Mouse (Mus musculus): ENCODE data around the gene Mri1.

The Mri1 gene

DNA sequence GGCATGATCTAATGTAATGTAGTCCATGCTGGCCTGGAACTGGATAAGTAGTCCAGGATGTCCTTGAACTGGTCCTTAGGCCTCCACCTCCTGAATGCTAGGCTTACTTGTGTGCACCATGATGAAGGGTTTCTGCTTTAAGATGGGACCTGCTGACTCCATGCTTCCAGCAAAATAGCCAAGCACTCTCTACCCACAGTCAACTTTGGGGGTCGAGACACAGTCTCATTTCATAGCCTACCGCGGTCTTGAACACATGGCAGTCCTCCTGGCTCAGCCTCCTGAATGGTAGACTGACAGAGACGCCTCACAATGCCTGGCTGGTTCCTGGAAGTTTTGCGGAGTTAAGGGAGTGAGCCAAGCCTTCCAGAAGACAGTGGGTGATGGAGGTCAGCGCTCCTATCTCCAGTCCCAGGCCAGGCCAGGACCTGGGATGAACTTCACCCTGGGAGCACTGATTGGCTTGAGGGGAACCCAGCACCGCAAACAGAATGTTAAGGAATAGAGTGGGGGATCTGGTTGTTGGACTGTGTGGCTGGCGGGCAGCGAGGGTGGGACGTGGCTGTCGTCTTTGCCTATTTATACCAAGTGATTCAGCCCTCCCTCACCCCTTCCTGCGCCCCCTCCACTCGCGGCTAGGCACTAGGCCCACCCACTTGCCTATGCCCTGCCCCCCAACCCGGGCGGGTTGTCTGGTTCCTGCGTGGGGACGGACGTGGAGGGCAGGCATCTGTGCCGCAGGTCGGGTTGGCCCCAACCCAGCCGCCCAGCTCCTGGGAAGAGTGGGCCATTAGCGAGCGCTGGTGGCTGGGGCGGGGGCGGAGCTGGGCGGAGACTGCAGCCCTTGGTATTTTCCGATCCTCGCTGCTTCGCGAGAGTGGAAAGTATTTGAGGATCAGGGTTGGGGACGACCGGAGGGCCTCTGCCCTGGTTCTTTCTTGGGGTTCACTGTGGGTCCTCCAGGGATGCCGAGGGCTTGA, 53.9 kb downstream of the Mri1 start:
- DNase-seq (ENCODE audit: low read depth, low spot score), result no peak

DNA sequence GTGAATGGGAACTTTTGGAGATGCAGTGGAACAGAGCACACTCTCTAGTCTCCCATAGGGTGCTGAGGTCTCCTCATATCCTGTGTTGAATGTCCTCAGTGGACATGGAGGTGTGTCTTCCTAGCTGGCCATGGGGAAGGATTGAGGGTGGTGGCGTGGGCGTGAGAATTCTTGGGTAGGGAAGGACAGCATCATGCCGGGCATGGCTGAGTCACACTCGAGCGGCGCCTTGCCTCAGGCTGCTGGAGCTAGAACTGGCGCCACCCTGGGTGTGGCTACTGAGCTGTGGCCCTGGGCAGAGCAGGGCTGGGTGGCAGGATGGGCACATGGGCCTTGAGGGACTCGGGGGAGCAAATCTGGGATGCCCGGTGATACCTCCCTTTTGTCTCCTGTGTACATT, 54.7 kb downstream of the Mri1 start:
- DNase-seq (ENCODE audit: low read depth, low spot score), result no peak

GRCm38 (mm10) chr8:84201545-84202245, 55.4 kb downstream of the Mri1 start:
- DNase-seq (ENCODE audit: low read depth, low spot score), result no peak

- DNase-seq (ENCODE audit: low read depth, low spot score), result no peak
Measured at GRCm38 (mm10) chr8:84200652-84201544, 56.2 kb downstream of the Mri1 start.

DNA sequence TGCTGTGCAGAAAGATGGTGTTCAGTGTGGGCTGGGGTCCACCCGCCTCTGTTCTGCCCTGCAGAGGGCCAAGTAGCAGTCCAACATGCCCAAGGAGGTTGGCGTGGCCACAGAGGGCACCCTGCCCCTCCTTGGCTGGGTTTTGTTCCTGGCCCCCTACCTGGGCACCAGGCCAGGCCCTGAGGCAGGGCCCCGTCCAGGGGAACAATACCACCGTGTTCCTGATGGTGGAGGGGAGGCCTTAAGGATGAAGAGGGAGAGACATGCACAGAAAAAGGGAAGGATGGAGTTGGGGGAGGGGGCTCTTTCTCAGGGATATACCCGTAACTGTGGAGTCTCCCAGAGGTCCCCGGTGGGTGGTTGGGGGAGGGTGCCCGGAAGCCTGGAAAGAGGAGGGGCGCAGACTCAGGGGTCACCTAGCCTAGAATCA, 57.0 kb downstream of the Mri1 start:
- DNase-seq (ENCODE audit: low read depth, low spot score), result no peak

All from mesoderm, embryonic 11.5 days (tissue).